Mouse (Mus musculus) limb, embryonic 12.5 days (tissue): ENCODE results near the gene Zfp72. TPM values are rescaled to one million over a fixed set of nuclear protein-coding genes. Genes with fewer than 3 reads are reported as not detected.

Experiments used
- ATAC-seq: fragments of 200-750 bp; cut with Nextera tagmentation; 2 replicates; pipeline ENCODE4 v1.8.0; 2017; ENCODE audit warnings: low read depth, moderate TSS enrichment; ENCODE audit not compliant: insufficient number of reproducible peaks, insufficient read depth, low FRiP score, low TSS enrichment
- H3K27ac ChIP-seq: fragments of 300-500 bp; sonication (generic); 2 replicates; pipeline ENCODE4 v1.5.1; 2016; ENCODE audit warnings: mild to moderate bottlenecking, moderate library complexity
- H3K27me3 ChIP-seq: fragments of 300-500 bp; sonication (generic); 2 replicates; pipeline ENCODE4 v1.6.1; 2016; ENCODE audit warnings: mild to moderate bottlenecking, moderate library complexity
- H3K36me3 ChIP-seq: fragments of 300-500 bp; sonication (generic); 2 replicates; pipeline ENCODE4 v1.6.1; 2016; ENCODE audit warnings: mild to moderate bottlenecking, moderate library complexity
- H3K4me1 ChIP-seq: fragments of 300-500 bp; sonication (generic); replicated peaks from 2 replicates; pipeline ENCODE4 v1.6.1; 2016
- H3K4me2 ChIP-seq: fragments of 300-500 bp; sonication (generic); 2 replicates; pipeline ENCODE4 v1.6.1; 2016; ENCODE audit warnings: mild to moderate bottlenecking, moderate library complexity
- H3K4me3 ChIP-seq: fragments of 300-500 bp; sonication (generic); replicated peaks from 2 replicates; pipeline ENCODE4 v1.5.1; 2016; ENCODE audit warnings: mild to moderate bottlenecking
- H3K9ac ChIP-seq: fragments of 300-500 bp; sonication (generic); replicated peaks from 2 replicates; pipeline ENCODE4 v1.6.1; 2016; ENCODE audit warnings: mild to moderate bottlenecking, moderate library complexity
- H3K9me3 ChIP-seq: fragments of 300-500 bp; sonication (generic); 2 replicates; pipeline ENCODE4 v1.6.1; 2016; ENCODE audit warnings: mild to moderate bottlenecking, moderate library complexity
- WGBS: fragments of 180-500 bp; shearing (Covaris S2); methylation state at CpG from one replicate; pipeline ENCODE4 v1.1.7; 2016; 5-methylcytosine and 5-hydroxymethylcytosine counted together
- polyA plus RNA-seq: library from polyadenylated mRNA; unstranded; fragments of >200 nt; fragmentation: Nextera tagmentation; extraction: Ambion mirVana; gene quantifications from 2 replicates; pipeline ENCODE4 v1.2.1, GENCODE M21; 2016

Gene Zfp72
- 4.2 and 5.3 TPM in 2 replicates for polyA plus RNA-seq

DNA sequence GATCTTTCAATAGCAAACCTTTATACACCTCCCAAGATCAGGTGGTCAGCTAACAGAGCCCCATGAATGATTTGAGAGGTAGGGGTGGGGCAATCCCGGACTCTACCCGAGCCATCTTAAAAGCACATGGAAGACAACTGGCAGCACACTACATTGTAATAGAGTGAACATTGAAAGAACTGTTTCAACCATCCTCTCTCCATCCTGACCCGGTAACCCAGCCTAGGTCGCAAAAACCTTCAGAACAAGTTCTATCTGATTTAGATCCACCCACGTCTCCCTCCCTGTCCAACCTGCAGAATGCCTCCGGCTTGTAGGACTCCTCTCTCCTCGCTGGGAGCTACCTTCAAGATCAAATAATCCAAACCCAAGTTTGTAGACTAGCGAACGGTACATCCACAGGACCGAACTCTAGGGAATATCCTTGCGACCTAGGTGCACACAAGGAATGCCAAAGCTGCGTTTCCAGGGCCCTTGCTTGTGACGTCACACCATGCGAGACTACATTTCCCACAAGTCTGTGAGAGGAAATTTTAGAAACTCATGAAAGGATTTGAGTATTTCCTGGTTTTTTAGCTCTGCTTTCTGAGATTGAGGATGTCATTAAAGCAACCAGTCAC is at the start of gene Zfp72:
Gene Zfp72 (minus strand): TSS at position 466 of the 620 bp plus-strand sequence.
- ATAC-seq = peak; percentile 87
- Histone ChIP-seq H3K4me3 (peak within 1 kb of the TSS; percentile 56), H3K4me2 (peak within 1 kb of the TSS; percentile 62), H3K9me3 (no peaks in the 10 kb centered on the region), H3K27ac (no peak within 1 kb of the TSS), H3K9ac (peak within 1 kb of the TSS; percentile 56), H3K27me3 (no peaks in the 10 kb centered on the region), H3K4me1 (no peaks in the 10 kb centered on the region; the same call in 1 of the 2 replicates), H3K36me3 (no peaks in the 10 kb centered on the region)
- WGBS = 1% methylated on average over 14 of the region's 14 CpGs

DNA sequence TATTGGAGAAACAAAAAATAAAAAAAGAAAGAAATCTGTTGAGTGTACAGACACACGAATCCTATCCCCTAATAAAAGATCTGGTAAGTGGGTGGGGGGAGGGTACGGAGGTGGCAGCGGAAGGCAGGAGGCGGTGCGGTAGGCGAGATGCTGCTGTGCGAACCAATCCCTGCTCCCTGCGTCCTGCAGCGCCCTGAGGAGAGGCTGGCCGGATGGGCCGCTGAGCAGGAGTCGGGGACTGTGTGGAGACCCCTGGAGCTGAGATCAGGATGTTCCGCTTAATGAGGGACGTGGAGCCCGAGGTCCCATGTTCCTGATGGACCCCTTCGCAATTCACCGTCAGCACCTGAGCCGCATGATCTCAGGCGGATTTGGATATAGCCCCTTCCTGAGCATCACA is 49.3 kb upstream of the Zfp72 start:
- H3K9ac ChIP-seq = no peak overlapping the region
- no peaks in the 10 kb centered on the region for H3K27me3 ChIP-seq
- H3K4me2 ChIP-seq = no peak overlapping the region
- peaks cover 62% of the 10 kb centered on the region for H3K9me3 ChIP-seq
- peaks cover 34% of the 10 kb centered on the region for H3K36me3 ChIP-seq
- ATAC-seq = no peak
- no peaks in the 10 kb centered on the region for H3K4me1 ChIP-seq
- no peak overlapping the region for H3K27ac ChIP-seq
- no peak overlapping the region for H3K4me3 ChIP-seq
- WGBS = 21% methylated on average over 19 of the region's 19 CpGs

DNA sequence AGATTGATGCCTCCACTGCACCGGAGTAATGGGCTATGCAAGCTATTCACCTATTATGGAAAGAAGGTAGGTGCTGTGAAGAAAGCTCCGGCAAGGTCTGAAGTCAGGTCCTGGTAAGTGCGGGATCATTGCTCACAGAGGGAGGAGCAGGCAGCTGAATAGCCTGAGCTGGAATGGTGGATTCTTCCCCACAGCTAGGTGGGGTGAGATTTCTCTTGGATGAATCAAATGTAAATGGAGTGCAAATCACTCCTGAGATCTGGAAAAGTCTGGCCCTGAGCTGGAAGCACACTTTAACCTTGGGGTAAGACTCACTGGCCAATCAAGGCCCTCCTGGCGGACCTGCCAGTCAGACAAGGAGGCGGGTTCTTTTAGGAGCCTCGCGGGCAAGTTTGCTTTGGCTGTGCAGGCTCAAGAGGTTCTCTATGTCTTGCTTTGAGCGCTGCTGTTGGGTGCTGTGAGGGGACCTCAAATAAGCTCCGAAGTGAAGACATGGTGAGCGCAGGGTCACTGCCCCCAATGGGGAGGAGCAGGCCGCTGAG is 8.7 kb upstream of the Zfp72 start, which contains the start of gene Ftl1-ps1:
Gene Ftl1-ps1 (plus strand): TSS at position 397 of the 542 bp plus-strand sequence.
- Histone ChIP-seq H3K4me3 (no peak within 1 kb of the TSS), H3K4me2 (peak within 1 kb of the TSS; percentile 30), H3K9me3 (no peaks in the 10 kb centered on the region), H3K9ac (no peak within 1 kb of the TSS), H3K27ac (no peak within 1 kb of the TSS), H3K36me3 (no peaks in the 10 kb centered on the region), H3K27me3 (peaks cover 16% of the 10 kb centered on the region), H3K4me1 (no peaks in the 10 kb centered on the region)
- 13% methylated on average over 11 of the region's 11 CpGs for WGBS
- ATAC-seq = no peak

DNA sequence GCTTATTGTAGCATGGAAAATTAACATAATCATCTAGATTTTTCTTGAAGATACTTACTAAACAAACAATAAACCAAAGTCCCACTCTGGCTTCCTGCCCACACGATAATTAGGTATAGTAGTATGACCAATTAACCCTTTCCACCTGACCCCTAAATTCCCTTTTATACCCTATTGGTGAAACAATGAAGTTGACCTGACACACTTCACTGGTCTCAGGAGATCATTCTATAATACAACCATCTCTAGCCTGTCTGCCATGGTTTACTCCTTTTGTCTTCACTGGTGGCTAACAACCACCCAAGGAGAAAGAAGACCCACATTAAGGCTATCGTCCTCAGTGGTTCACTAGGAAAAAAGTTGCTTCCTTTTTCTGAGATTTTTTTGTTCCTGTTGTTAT is 520 bp upstream of the Zfp72 start:
- 59% methylated on average over 2 of the region's 2 CpGs for whole genome bisulfite sequencing
- H3K4me2 ChIP-seq = no peak overlapping the region
- no peaks in the 10 kb centered on the region; the same call in 1 of the 2 replicates for H3K4me1 ChIP-seq
- no peak overlapping the region for H3K4me3 ChIP-seq
- H3K36me3 ChIP-seq = no peaks in the 10 kb centered on the region
- no peak for ATAC-seq
- H3K9ac ChIP-seq = no peak overlapping the region
- no peak overlapping the region for H3K27ac ChIP-seq
- H3K27me3 ChIP-seq = no peaks in the 10 kb centered on the region
- H3K9me3 ChIP-seq = no peaks in the 10 kb centered on the region

DNA sequence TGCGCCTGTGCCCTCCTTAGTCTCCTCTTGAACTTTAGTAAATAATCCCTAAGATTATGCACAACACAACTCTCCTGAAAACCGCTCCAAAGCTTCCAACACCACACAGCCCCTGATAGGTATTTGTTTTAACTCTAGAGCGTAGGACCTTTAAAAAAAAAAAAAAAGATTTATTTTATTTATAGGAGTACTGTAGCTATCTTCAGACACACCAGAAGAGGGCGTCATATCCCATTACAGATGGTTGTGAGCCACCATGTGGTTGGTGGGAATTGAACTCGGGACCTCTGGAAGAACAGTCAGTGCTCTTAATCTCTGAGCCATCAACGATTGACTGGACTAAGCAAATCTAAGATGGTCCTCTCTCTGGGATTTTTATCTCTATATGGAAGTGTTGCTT is 906 bp downstream of the Zfp72 start:
- 64% methylated on average over 6 of the region's 6 CpGs for WGBS
- Histone ChIP-seq H3K9me3 (no peaks in the 10 kb centered on the region), H3K4me1 (no peaks in the 10 kb centered on the region; the same call in 1 of the 2 replicates), H3K9ac (no peak overlapping the region), H3K4me3 (peak overlapping the region; percentile 56), H3K27me3 (no peaks in the 10 kb centered on the region), H3K36me3 (no peaks in the 10 kb centered on the region), H3K27ac (no peak overlapping the region), H3K4me2 (peak overlapping the region; percentile 62)
- no peak for ATAC-seq

DNA sequence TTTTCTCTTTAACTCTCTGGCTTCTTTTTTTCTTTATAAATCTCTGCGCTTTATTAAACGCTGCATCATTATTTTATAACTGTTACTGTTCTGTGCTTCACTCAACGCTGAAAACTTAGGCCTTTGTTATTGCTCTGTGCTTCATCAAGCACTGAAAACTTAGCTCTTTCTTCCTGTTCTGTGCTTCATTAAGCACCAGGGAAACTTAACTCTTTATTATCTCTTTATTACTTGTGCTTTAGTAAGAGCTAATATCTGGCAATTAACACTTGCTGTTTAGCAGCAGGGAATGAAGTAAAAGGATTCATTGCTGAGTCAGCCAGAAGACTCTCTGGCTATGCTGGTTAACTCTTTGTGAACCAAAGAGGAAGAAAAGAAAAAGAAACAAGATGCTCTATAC is 8.3 kb downstream of the Zfp72 start:
- H3K4me3 ChIP-seq = no peak overlapping the region
- H3K4me2 ChIP-seq = peak overlapping the region; percentile 22
- peaks cover 15% of the 10 kb centered on the region for H3K27me3 ChIP-seq
- no peak overlapping the region for H3K9ac ChIP-seq
- H3K27ac ChIP-seq = peak overlapping the region; percentile 64
- no peaks in the 10 kb centered on the region for H3K36me3 ChIP-seq
- peak; percentile 26; the same call in 1 of the 2 replicates for ATAC-seq
- 20% methylated on average over 3 of the region's 3 CpGs for WGBS
- H3K9me3 ChIP-seq = no peaks in the 10 kb centered on the region
- peaks cover 14% of the 10 kb centered on the region for H3K4me1 ChIP-seq

DNA sequence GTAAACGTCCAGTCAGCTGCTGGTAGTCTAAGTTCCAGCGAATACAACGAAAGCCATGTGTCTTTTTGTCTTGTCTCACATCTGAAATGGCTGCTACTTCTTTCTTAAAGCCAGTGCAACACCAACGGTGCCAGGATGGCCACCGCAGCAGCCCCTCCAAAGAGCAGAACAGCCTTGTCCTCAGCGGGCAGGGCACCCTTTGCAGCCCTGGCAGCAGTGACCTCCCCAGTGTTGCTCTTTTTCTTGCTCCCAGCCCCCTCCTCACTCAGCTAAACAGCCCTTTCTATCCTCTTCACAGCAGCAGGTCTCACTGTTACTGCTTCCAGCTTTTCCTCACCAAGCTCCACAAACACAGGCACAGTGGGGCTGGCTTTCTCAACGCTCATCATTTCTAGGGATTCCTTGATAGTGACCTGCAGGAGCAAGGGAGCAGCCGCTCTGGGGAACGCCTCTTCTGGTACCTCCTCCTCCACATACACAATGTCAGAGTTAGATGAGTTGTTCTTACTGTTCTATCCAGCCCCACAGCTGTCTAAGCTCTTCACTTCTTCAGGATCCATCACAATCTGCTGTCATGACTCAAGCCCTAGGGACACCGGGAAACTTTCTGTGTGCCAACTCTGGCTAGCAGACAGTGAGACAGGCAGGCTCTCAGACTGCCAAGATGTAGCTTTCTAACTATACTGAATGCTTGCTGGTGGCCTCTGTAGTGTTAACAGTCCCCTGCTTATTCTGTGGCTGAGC is 8.9 kb downstream of the Zfp72 start:
- H3K27ac ChIP-seq = peak overlapping the region; percentile 64
- 58% methylated on average over 10 of the region's 10 CpGs for WGBS
- peaks cover 15% of the 10 kb centered on the region for H3K27me3 ChIP-seq
- H3K36me3 ChIP-seq = no peaks in the 10 kb centered on the region
- H3K4me1 ChIP-seq = peaks cover 14% of the 10 kb centered on the region
- no peak overlapping the region for H3K4me3 ChIP-seq
- ATAC-seq = no peak
- peak overlapping the region; percentile 22 for H3K4me2 ChIP-seq
- H3K9ac ChIP-seq = no peak overlapping the region; the same call in 1 of the 2 replicates
- H3K9me3 ChIP-seq = no peaks in the 10 kb centered on the region

DNA sequence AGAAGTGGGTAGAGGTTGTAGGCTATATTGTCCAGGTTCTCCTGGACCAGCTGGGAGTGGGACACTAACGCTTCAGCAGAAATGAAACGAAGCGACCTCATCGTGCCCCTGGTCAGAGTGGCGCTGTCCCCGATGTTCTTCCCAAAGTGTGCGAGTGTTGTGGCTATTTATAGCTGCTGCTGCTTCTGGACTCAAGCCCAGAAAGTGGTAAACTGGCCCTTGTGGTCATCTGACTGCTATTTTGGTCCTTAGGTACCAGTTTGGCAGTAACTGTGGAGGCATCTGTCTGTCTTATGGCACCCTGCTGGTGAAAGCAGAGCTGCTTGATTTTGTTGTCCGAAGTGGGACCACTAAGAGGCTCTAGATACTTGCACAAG is 26.8 kb downstream of the Zfp72 start, which contains the start of gene Lrrc14b:
Gene Lrrc14b (minus strand): TSS at position 147 of the 377 bp plus-strand sequence.
- Histone ChIP-seq H3K27me3 (no peaks in the 10 kb centered on the region), H3K4me3 (no peak within 1 kb of the TSS), H3K36me3 (peaks cover 31% of the 10 kb centered on the region), H3K9me3 (no peaks in the 10 kb centered on the region), H3K4me1 (no peaks in the 10 kb centered on the region), H3K4me2 (no peak within 1 kb of the TSS), H3K9ac (no peak within 1 kb of the TSS), H3K27ac (no peak within 1 kb of the TSS)
- no peak for ATAC-seq
- WGBS = 83% methylated on average over 8 of the region's 8 CpGs

DNA sequence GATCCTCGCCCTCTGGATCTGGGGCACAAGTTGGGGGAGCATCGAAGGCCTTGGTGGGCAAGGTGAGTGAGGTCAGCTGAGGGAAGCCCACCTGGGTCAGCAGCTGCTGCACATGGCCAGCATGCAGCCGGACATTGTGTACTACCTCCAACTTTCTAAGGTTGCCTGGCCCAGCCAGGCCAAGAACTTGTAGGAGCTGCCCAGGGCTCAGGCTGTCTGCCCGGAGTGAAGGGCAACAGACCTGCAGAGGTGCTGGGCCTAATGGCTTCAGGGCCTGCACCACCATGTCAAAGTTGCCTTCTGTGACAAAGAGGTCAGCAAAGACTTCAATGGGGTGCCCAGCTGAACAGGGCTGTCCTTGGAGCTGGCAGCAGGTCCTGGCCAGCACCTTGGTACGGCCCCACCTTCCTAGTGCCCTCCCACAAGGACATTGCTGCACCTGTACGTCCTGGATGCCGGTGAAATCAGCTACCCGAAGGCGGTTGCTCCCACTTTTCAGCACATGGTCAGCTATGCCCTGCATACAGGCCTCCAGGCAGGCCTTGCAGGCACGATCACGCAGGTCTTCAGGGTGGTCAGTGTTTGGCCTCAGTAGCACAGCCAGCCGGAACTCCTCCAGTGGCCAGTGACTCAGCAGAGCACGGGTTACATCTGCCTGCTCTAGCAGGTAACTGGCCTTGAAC is 27.3 kb downstream of the Zfp72 start:
- 89% methylated on average over 13 of the region's 13 CpGs for WGBS
- Histone ChIP-seq H3K27me3 (no peaks in the 10 kb centered on the region), H3K4me2 (no peak overlapping the region), H3K27ac (no peak overlapping the region), H3K4me1 (no peaks in the 10 kb centered on the region), H3K9ac (no peak overlapping the region), H3K4me3 (no peak overlapping the region), H3K36me3 (peaks cover 36% of the 10 kb centered on the region), H3K9me3 (no peaks in the 10 kb centered on the region)
- no peak for ATAC-seq

DNA sequence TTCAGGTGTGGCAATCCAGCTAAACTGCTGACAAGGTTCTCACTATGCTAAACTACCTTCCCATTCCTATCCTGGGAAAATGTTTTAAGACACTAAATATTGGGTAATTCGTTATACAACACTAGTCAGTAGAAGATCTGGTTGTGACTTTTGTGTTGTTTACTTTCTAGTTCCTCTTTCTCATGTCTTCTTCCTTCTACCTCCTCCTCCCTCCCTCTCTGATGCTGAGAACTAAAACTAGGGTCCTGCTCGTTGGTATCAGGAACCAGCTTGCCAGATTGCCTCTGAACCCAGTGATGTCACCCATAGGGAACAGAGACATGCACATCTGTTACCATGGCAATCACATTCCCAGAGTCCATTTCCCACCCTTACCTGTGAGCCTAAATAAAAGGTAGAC is 28.4 kb downstream of the Zfp72 start:
- H3K36me3 ChIP-seq = peaks cover 45% of the 10 kb centered on the region
- no peak overlapping the region for H3K4me2 ChIP-seq
- WGBS = 72% methylated on average over 2 of the region's 2 CpGs
- no peaks in the 10 kb centered on the region for H3K9me3 ChIP-seq
- H3K27me3 ChIP-seq = no peaks in the 10 kb centered on the region
- no peaks in the 10 kb centered on the region for H3K4me1 ChIP-seq
- no peak overlapping the region for H3K4me3 ChIP-seq
- H3K27ac ChIP-seq = no peak overlapping the region
- H3K9ac ChIP-seq = no peak overlapping the region
- no peak for ATAC-seq

DNA sequence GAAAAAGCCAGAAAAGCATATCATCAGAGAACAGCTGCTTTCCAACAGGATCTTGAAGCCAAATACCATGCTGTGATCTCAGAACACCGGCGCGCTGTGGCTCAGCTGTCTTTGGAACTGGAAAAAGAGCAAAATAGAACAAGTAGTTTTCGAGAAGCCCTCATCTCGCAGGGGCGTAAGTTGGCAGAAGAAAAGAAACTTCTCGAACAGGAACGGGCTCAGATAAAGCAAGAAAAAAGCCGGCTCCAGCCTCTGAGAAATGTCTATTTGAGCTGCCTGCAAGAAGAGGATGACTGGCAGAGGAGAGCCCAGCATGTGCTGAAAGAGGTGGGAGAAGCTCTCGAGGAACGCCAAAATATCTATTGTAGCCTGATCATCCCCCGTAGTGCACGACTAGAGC is 34.1 kb downstream of the Zfp72 start:
- 96% methylated on average over 13 of the region's 13 CpGs for WGBS

More for the DNA sequence above, 34.1 kb downstream of the Zfp72 start:
- no peaks in the 10 kb centered on the region for H3K4me1 ChIP-seq
- H3K4me2 ChIP-seq = no peak overlapping the region
- no peak overlapping the region for H3K9ac ChIP-seq
- H3K36me3 ChIP-seq = peaks cover 82% of the 10 kb centered on the region
- no peaks in the 10 kb centered on the region for H3K27me3 ChIP-seq
- no peak overlapping the region for H3K27ac ChIP-seq
- H3K4me3 ChIP-seq = no peak overlapping the region
- no peaks in the 10 kb centered on the region for H3K9me3 ChIP-seq
- no peak for ATAC-seq
